Mouse (Mus musculus): ENCODE data around the gene Nuak1. TPM values are rescaled to one million over a fixed set of nuclear protein-coding genes. Genes with fewer than 3 reads are reported as not detected.

The Nuak1 gene
- total and polyA plus RNA-seq, 2 experiments from 2014 or later = 2.7 to 37.9 TPM

- no peak for TF ChIP-seq CTCF (IDR thresholded peaks at IDR 0.05)
- no peak for ATAC-seq (ENCODE audit: low FRiP score)
- Histone ChIP-seq H3K4me3 (ENCODE audit: low read depth, low read length) (no peak overlapping the region), H3K9ac (replicated peaks; ENCODE audit: low read length, poor library complexity, severe bottlenecking) (no peak overlapping the region), H3K36me3 (ENCODE audit: insufficient read depth, low read length) (0 out of 2 replicates have a peak, but pooled peaks cover 4% of the 10 kb centered on the region), H3K9me3 (ENCODE audit: low read length) (no peaks in the 10 kb centered on the region), H3K27me3 (ENCODE audit: insufficient read depth, low read length) (no peaks in the 10 kb centered on the region), H3K4me2 (ENCODE audit: low read depth, low read length, poor library complexity, severe bottlenecking) (no peak overlapping the region), H3K27ac (ENCODE audit: low read depth, low read length) (no peak overlapping the region), H3K4me1 (ENCODE audit: insufficient read depth, low read length) (peaks cover 15% of the 10 kb centered on the region)
- 66% methylated on average over 13 of the region's 13 CpGs for WGBS
- DNase-seq (ENCODE audit: low spot score) = no peak
These were observed 53.7 kb downstream of the Nuak1 start for GRCm38 (mm10) chr10:84386625-84387242.

GRCm38 (mm10) chr10:84386214-84386613 lies 54.2 kb downstream of the Nuak1 start:
- Histone ChIP-seq H3K36me3 (ENCODE audit: insufficient read depth, low read length) (0 out of 2 replicates have a peak, but pooled peaks cover 4% of the 10 kb centered on the region), H3K9me3 (ENCODE audit: low read length) (no peaks in the 10 kb centered on the region), H3K4me3 (ENCODE audit: low read depth, low read length) (no peak overlapping the region), H3K27me3 (ENCODE audit: insufficient read depth, low read length) (no peaks in the 10 kb centered on the region), H3K4me1 (ENCODE audit: insufficient read depth, low read length) (peaks cover 15% of the 10 kb centered on the region), H3K9ac (replicated peaks; ENCODE audit: low read length, poor library complexity, severe bottlenecking) (no peak overlapping the region), H3K4me2 (ENCODE audit: low read depth, low read length, poor library complexity, severe bottlenecking) (no peak overlapping the region), H3K27ac (ENCODE audit: low read depth, low read length) (no peak overlapping the region)
- TF ChIP-seq CTCF (IDR thresholded peaks at IDR 0.05) = no peak
- no peak for DNase-seq (ENCODE audit: low spot score)
- 55% methylated on average over 3 of the region's 3 CpGs for WGBS
- ATAC-seq (ENCODE audit: low FRiP score) = no peak

DNA sequence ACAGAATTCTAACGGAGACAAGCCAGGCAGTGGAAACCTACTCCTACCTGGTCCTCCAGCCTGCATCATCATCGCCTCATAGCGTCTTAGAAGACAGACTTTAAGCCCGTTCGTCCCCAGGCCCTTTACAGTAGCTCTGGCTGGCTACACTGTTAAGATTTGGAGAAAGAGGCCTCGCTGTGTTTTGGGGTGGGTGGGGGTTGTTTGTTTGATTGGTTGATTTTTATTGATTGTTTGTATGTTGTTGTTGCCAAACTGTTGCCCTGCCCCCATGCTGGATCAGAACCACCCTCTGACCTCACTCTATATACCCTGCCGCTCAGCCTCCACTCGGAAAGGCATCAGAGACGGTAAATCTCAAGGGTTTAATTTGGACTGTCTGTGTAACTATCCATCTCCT lies 55.6 kb downstream of the Nuak1 start:
- no peak for ATAC-seq (ENCODE audit: low FRiP score)
- Histone ChIP-seq H3K27ac (ENCODE audit: low read depth, low read length) (no peak overlapping the region), H3K4me1 (ENCODE audit: insufficient read depth, low read length) (peaks cover 15% of the 10 kb centered on the region), H3K27me3 (ENCODE audit: insufficient read depth, low read length) (no peaks in the 10 kb centered on the region), H3K9ac (replicated peaks; ENCODE audit: low read length, poor library complexity, severe bottlenecking) (no peak overlapping the region), H3K4me2 (ENCODE audit: low read depth, low read length, poor library complexity, severe bottlenecking) (no peak overlapping the region), H3K36me3 (ENCODE audit: insufficient read depth, low read length) (no peaks in the 10 kb centered on the region), H3K9me3 (ENCODE audit: low read length) (no peaks in the 10 kb centered on the region), H3K4me3 (ENCODE audit: low read depth, low read length) (no peak overlapping the region)
- no peak for DNase-seq (ENCODE audit: low spot score)
- 78% methylated on average over 9 of the region's 9 CpGs for WGBS
- TF ChIP-seq CTCF (IDR thresholded peaks at IDR 0.05) = no peak

DNA sequence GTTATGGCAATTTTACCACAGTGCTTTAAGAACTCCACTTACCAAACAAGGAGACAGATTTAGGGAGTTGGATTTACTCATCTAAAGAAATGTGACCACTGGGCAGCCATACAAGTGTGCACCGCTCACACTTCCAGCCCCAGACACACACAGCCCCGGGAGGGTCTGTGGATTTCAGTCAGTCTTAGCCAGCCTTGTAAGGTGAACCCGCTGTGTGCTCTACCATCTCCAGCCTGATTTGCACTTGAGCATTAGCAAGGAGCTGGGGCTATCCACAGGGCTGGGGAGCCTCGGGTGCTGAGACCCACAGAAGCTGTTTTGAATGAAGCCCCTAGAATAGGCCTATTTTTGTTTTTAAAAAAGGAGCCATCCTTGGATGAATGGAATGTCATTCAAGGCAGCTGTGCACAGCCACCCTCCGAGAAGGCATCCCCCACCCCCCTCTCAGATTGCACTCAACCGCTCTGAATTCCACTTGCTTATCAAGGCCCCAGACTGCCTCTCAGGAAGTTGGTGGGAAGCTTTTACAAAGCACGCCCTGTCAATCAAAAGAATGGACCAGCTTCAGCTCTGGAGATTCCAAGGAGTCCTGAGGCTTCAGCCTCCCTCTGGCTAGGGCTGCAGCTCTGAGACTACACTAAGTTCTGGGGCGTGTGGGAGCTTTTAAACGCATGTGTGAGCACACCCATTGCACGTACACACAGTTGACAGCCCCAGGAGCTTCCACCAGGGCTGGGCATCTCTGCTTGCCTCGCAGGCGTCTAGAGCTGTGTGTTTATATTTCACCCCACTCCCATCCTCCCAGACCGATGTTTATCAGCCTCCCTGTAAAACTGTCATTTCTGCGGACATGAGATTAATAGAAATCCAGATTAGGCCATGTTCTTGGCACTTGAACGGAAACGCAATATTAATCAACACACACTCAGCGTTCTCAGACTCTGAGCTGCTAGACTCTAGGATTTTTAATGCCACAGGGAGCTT lies 57.2 kb downstream of the Nuak1 start:
- DNase-seq (ENCODE audit: low spot score) = no peak
- ATAC-seq (ENCODE audit: low FRiP score) = 0 out of 2 replicates have a peak, but pooled peaks have one; percentile 39
- H3K9ac ChIP-seq (replicated peaks; ENCODE audit: low read length, poor library complexity, severe bottlenecking) = no peak overlapping the region
- H3K27ac ChIP-seq (ENCODE audit: low read depth, low read length) = 0 out of 2 replicates have a peak overlapping the region, but pooled peaks have one; percentile 34
- no peaks in the 10 kb centered on the region for H3K36me3 ChIP-seq (ENCODE audit: insufficient read depth, low read length)
- peaks cover 9% of the 10 kb centered on the region; the same call in 1 of the 2 replicates for H3K4me1 ChIP-seq (ENCODE audit: insufficient read depth, low read length)
- TF ChIP-seq CTCF (IDR thresholded peaks at IDR 0.05) = no peak
- no peak overlapping the region for H3K4me3 ChIP-seq (ENCODE audit: low read depth, low read length)
- H3K9me3 ChIP-seq (ENCODE audit: low read length) = no peaks in the 10 kb centered on the region
- no peaks in the 10 kb centered on the region for H3K27me3 ChIP-seq (ENCODE audit: insufficient read depth, low read length)
- no peak overlapping the region for H3K4me2 ChIP-seq (ENCODE audit: low read depth, low read length, poor library complexity, severe bottlenecking)
- whole genome bisulfite sequencing = 19% methylated on average over 17 of the region's 17 CpGs

GRCm38 (mm10) chr10:84381276-84381798 lies 59.1 kb downstream of the Nuak1 start:
- DNase-seq (ENCODE audit: low spot score) (no peak), ATAC-seq (ENCODE audit: low FRiP score) (no peak)

More at GRCm38 (mm10) chr10:84381276-84381798, 59.1 kb downstream of the Nuak1 start:
- H3K4me2 ChIP-seq (ENCODE audit: low read depth, low read length, poor library complexity, severe bottlenecking) = no peak overlapping the region
- TF ChIP-seq CTCF (IDR thresholded peaks at IDR 0.05) = no peak
- peaks cover 5% of the 10 kb centered on the region; the same call in 1 of the 2 replicates for H3K36me3 ChIP-seq (ENCODE audit: insufficient read depth, low read length)
- no peak overlapping the region for H3K27ac ChIP-seq (ENCODE audit: low read depth, low read length)
- H3K4me1 ChIP-seq (ENCODE audit: insufficient read depth, low read length) = no peaks in the 10 kb centered on the region; the same call in 1 of the 2 replicates
- H3K9ac ChIP-seq (replicated peaks; ENCODE audit: low read length, poor library complexity, severe bottlenecking) = no peak overlapping the region
- 90% methylated on average over 2 of the region's 2 CpGs for WGBS
- H3K9me3 ChIP-seq (ENCODE audit: low read length) = no peaks in the 10 kb centered on the region
- no peaks in the 10 kb centered on the region for H3K27me3 ChIP-seq (ENCODE audit: insufficient read depth, low read length)
- H3K4me3 ChIP-seq (ENCODE audit: low read depth, low read length) = no peak overlapping the region

Measured in midbrain, postnatal 0 days (tissue).